Mouse (Mus musculus) heart, postnatal 0 days (tissue): ENCODE results near the gene Camta1. TPM values are rescaled to one million over a fixed set of nuclear protein-coding genes. Genes with fewer than 3 reads are reported as not detected.

Experiments
- ATAC-seq: fragments of 200-750 bp; cut with Nextera tagmentation; 2 replicates; pipeline ENCODE4 v1.8.0; 2017; ENCODE audit warnings: low read depth, moderate number of reproducible peaks, moderate library complexity; ENCODE audit not compliant: insufficient read depth
- DNase-seq: peaks from one replicate; pipeline ENCODE4 v3.0.0-alpha.2; 2016; ENCODE audit warnings: low spot score
- H3K27ac ChIP-seq: fragments of 300-500 bp; sonication (generic); 2 replicates; pipeline ENCODE4 v1.5.1; 2014; ENCODE audit warnings: low read depth, mild to moderate bottlenecking
- H3K27me3 ChIP-seq: fragments of 300-500 bp; sonication (generic); 2 replicates; pipeline ENCODE4 v1.6.1; 2014; ENCODE audit warnings: low read length, mixed read lengths; ENCODE audit not compliant: control insufficient read depth, insufficient read depth
- H3K36me3 ChIP-seq: fragments of 300-500 bp; sonication (generic); replicated peaks from 2 replicates; pipeline ENCODE4 v1.6.1; 2014; ENCODE audit warnings: low read length, mixed read lengths; ENCODE audit not compliant: control insufficient read depth, insufficient read depth
- H3K4me1 ChIP-seq: fragments of 300-500 bp; sonication (generic); 2 replicates; pipeline ENCODE4 v1.6.1; 2014; ENCODE audit warnings: antibody characterized with exemption; ENCODE audit not compliant: control insufficient read depth, insufficient read depth
- H3K4me2 ChIP-seq: fragments of 300-500 bp; sonication (generic); 2 replicates; pipeline ENCODE4 v1.6.1; 2014; ENCODE audit warnings: low read depth, mild to moderate bottlenecking, low read length, moderate library complexity
- H3K4me3 ChIP-seq: fragments of 300-500 bp; sonication (generic); 2 replicates; pipeline ENCODE4 v1.5.1; 2014; ENCODE audit warnings: low read depth, low read length
- H3K9ac ChIP-seq: fragments of 300-500 bp; sonication (generic); replicated peaks from 2 replicates; pipeline ENCODE4 v1.6.1; 2014; ENCODE audit warnings: low read depth, low read length, mixed read lengths
- H3K9me3 ChIP-seq: fragments of 300-500 bp; sonication (generic); replicated peaks from 2 replicates; pipeline ENCODE4 v1.6.1; 2016; ENCODE audit warnings: low read length; ENCODE audit not compliant: control insufficient read depth
- CTCF ChIP-seq: IDR thresholded peaks from 2 replicates; pipeline ENCODE4 v1.5.1; 2016; ENCODE audit warnings: antibody characterized with exemption, control low read depth, low read depth
- EP300 ChIP-seq: IDR thresholded peaks from 2 replicates; pipeline ENCODE4 v1.6.1; 2016; ENCODE audit warnings: antibody characterized with exemption, low read depth
- WGBS: fragments of 180-500 bp; shearing (Covaris S2); extraction: QIAGEN DNeasy Blood & Tissue Kit; methylation state at CpG from one replicate; pipeline ENCODE4 v1.1.7; 2014; 5-methylcytosine and 5-hydroxymethylcytosine counted together
- polyA plus RNA-seq: library from polyadenylated mRNA; unstranded; fragments of >200 nt; fragmentation: Nextera tagmentation; extraction: Ambion mirVana; gene quantifications from 2 replicates; pipeline ENCODE4 v1.2.1, GENCODE M21; 2015
- total RNA-seq: library from RNA; depleted of rRNA; stranded (reverse); fragments of >200 nt; gene quantifications from 2 replicates; pipeline ENCODE4 v1.2.3, GENCODE M21; 2014; ENCODE audit warnings: low replicate concordance

The Camta1 gene
- total and polyA plus RNA-seq, 2 experiments from 2014 or later, result 72.7 to 240 TPM

- Histone ChIP-seq H3K27me3 (0 out of 2 replicates have a peak, but pooled peaks cover 6% of the 10 kb centered on the region), H3K9ac (peak overlapping the region; percentile 48; the same call in 1 of the 2 replicates), H3K4me1 (no peaks in the 10 kb centered on the region), H3K9me3 (no peaks in the 10 kb centered on the region), H3K4me3 (peak overlapping the region; percentile 52), H3K4me2 (peak overlapping the region; percentile 74), H3K36me3 (no peaks in the 10 kb centered on the region), H3K27ac (no peak overlapping the region)
- no peak for TF ChIP-seq CTCF
- no peak for TF ChIP-seq EP300
- ATAC-seq (no peak), DNase-seq (peak; percentile 23)
- WGBS, result 2% methylated on average over 24 of the region's 24 CpGs
Measured at GRCm38 (mm10) chr4:151386701-151387451, 474.8 kb downstream of the Camta1 start.

GRCm38 (mm10) chr4:151385985-151386700, 475.5 kb downstream of the Camta1 start:
- Histone ChIP-seq H3K36me3 (no peaks in the 10 kb centered on the region), H3K4me2 (peak overlapping the region; percentile 74), H3K4me3 (peak overlapping the region; percentile 52), H3K27ac (no peak overlapping the region), H3K4me1 (no peaks in the 10 kb centered on the region), H3K27me3 (0 out of 2 replicates have a peak, but pooled peaks cover 6% of the 10 kb centered on the region), H3K9ac (no peak overlapping the region), H3K9me3 (no peaks in the 10 kb centered on the region)
- no peak for ATAC-seq
- no peak for DNase-seq
- no peak for TF ChIP-seq EP300
- TF ChIP-seq CTCF, result no peak
- 23% methylated on average over 12 of the region's 12 CpGs for WGBS

GRCm38 (mm10) chr4:151377731-151378130, 483.9 kb downstream of the Camta1 start:
- WGBS, result 67% methylated on average over 1 of the region's 1 CpGs
- TF ChIP-seq CTCF (no peak), EP300 (no peak)
- no peaks in the 10 kb centered on the region for H3K4me1 ChIP-seq
- ATAC-seq (no peak), DNase-seq (no peak)
- H3K9me3 ChIP-seq, result no peaks in the 10 kb centered on the region
- no peaks in the 10 kb centered on the region for H3K36me3 ChIP-seq
- H3K4me2 ChIP-seq, result no peak overlapping the region
- no peak overlapping the region for H3K9ac ChIP-seq
- no peaks in the 10 kb centered on the region for H3K27me3 ChIP-seq
- no peak overlapping the region for H3K4me3 ChIP-seq
- H3K27ac ChIP-seq, result no peak overlapping the region

- no peaks in the 10 kb centered on the region for H3K4me1 ChIP-seq
- no peaks in the 10 kb centered on the region for H3K36me3 ChIP-seq
- no peak for ATAC-seq
- TF ChIP-seq CTCF, result no peak
- no peak for TF ChIP-seq EP300
- H3K27ac ChIP-seq, result no peak overlapping the region
- no peaks in the 10 kb centered on the region for H3K27me3 ChIP-seq
- DNase-seq, result no peak
- H3K4me2 ChIP-seq, result no peak overlapping the region
- 81% methylated on average over 25 of the region's 26 CpGs for WGBS
- no peak overlapping the region for H3K9ac ChIP-seq
- H3K9me3 ChIP-seq, result no peaks in the 10 kb centered on the region
- H3K4me3 ChIP-seq, result no peak overlapping the region
Measured at GRCm38 (mm10) chr4:151376234-151376633, 485.4 kb downstream of the Camta1 start.

GRCm38 (mm10) chr4:151372855-151373566, 488.7 kb downstream of the Camta1 start:
- Histone ChIP-seq H3K4me1 (no peaks in the 10 kb centered on the region), H3K9ac (no peak overlapping the region), H3K4me3 (no peak overlapping the region), H3K4me2 (no peak overlapping the region), H3K27ac (no peak overlapping the region), H3K36me3 (no peaks in the 10 kb centered on the region), H3K9me3 (no peaks in the 10 kb centered on the region), H3K27me3 (no peaks in the 10 kb centered on the region)
- TF ChIP-seq EP300 (no peak), CTCF (no peak)
- DNase-seq, result no peak
- 70% methylated on average over 12 of the region's 12 CpGs for WGBS
- no peak for ATAC-seq
